Mouse (Mus musculus) left cerebral cortex, postnatal 36 days (tissue): Measurements from ENCODE around the gene Olfr589. TPM values are rescaled to one million over a fixed set of nuclear protein-coding genes. Genes with fewer than 3 reads are reported as not detected.
"Not testable (repeated sequence)": the region's sequence is repeated elsewhere in the genome, so short reads cannot be mapped to it uniquely, and the experiment has no call there.

ENCODE experiments used
- DNase-seq, 2 experiments: peaks; one replicate each; pipeline ENCODE4 v3.0.0; 2021 to 2022; ENCODE audit warnings: low spot score in 2 of 2, mixed read lengths in 1 of 2
- intact Hi-C: fragments of 180-260 bp; cut with DNase I; formaldehyde crosslinking; loops from one replicate; pipeline ENCODE4 v1.15.1; 2025
- total RNA-seq, 2 experiments: library from RNA; stranded (reverse); gene quantifications; 2 replicates each; pipeline ENCODE4 v1.2.3; 2021

Olfr589 gene
- total RNA-seq: not detected

DNA sequence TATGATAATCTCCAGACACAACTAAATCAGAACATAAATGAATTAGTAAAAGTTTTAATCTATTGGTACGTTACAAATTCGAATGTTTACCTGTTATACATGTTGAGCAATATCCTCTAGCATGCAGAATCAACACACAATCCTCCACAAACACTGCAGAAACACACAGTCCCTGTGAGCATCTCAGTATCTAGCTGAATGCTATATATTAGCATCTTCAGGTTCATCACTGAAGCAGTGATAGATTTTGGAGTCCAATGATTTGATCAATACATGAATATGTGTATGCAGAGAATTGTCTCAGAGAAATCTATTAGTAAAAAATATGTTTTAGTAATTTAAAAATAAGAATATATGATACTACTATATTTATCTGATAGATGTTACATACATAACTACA, at the start of gene Olfr589:
Olfr589 (minus strand) TSS at position 101 of the 400 bp plus-strand sequence.
- intact Hi-C loops: no loop called here
- DNase-seq: no peak

DNA sequence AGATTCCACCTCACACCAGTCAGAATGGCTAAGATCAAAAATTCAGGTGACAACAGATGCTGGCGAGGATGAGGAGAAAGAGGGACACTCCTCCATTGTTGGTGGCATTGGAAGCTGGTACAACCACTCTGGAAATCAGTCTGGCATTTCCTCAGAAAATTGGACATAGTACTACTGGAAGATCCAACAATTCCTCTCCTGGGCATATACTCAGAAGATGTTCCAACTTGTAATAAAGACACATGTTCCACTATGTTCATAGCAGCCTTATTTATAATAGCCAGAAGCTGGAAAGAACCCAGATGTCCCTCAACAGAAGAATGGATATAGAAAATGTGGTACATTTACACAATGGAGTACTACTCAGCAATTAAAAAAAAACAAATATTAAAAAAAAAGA, 28.3 kb upstream of the Olfr589 start, which contains the start of gene Olfr592:
Olfr592 (plus strand) TSS at position 301 of the 400 bp plus-strand sequence.
- intact Hi-C loops, DNase-seq: not testable (repeated sequence)

DNA sequence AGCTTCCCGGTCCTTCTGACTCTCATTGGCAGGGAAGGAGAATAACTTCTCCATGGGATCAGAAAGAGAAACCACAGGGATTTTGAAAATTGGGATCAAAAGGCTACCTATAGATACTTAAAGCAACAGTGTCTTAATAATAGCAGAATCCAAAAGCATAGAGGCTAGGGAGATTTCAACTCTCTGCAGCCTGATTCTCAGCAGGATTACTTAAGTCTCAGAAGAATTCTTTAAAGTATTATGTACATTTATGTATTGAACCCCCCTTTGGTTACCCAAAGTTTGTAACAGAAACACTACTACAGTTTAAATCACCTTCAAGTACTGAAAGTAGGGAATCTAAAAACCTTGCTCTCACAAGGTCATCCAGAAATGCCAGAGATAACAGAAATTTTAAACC, 22.1 kb upstream of the Olfr589 start, which contains the start of gene Olfr591:
Olfr591 (minus strand) TSS at position 101 of the 400 bp plus-strand sequence.
- intact Hi-C loops: no loop called here
- no peak for DNase-seq

DNA sequence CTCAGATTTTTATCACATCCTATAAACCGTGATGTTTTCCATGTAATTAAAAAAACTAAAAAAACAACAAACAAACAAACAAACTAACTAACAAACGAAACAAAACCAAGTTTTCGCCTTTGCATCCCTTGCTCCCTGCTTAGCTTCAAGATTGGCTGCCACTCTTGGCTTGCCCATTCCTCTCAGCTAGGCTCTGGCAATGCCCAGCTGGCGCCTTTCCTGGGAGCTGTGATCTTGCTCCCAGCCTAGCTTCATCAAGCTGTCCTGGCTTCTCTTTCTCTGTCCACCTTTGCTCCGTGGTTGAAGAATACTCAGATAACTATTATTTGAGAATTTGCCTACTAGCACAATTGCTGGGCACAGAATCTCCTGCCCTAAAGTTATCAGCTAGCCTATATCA, 13.5 kb upstream of the Olfr589 start:
- DNase-seq: no peak
- intact Hi-C loops: no loop called here

DNA sequence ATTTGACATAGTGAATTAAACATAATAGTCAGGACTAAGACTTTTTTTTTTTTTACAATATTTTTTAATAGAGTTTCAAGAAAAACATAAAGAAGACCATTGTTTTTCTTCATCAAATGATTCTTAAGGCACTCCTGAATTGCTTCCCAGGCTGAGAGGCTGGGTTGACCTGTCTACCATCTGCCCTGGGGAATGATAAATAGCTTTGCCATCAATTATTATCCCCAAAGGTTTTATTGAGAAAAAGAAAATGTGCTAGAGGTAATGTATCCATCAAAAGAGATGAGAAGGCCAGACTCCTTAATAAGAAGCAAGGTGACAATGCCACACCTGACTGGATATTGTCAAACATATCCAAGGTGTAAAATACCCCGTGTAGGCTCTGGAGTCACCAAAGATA, 15.6 kb downstream of the Olfr589 start, which contains the start of gene Olfr588-ps1:
Olfr588-ps1 (plus strand) TSS at position 301 of the 400 bp plus-strand sequence.
- DNase-seq: no peak
- intact Hi-C loops: no loop called here

DNA sequence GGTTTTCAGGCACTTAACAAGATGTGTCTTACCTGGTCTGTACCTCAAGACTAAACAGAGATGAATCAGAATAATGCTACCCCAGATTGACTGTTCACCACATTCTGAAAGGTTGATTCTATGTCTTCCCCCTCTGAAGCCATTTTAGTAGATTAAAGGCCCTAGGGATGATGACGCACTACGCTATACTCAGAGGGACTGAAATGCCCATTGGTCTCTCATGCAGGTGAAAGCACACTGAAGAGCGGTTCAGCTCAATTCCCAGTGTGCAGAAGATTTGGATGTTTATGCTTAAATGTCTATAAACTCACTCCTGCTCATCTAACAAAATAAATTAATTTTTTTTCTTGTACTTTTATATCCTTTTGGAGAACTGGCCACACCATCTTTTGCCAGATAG, 30.6 kb downstream of the Olfr589 start, which contains the start of gene Olfr586:
Olfr586 (minus strand) TSS at position 101 of the 400 bp plus-strand sequence.
- DNase-seq: no peak
- intact Hi-C loops: no loop called here

DNA sequence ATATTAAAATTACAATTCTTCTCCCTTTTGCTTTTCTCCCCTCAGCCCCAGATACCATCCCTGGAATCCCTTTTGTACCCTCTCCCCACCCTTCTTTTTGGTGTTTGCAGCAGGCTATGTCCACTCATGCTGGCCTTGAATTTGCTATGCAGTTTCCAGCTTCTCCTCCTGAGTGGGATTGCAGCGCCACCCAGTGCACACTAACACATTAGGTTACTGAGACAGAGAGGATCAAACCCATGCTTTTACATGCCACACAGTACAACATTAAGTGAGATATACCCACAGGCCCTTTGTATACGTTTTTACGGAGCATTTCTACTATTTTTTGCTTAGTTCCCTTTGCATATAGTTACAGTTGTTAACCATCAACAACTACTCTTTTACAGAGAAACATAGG, 36.8 kb downstream of the Olfr589 start:
- intact Hi-C loops: no loop called here
- DNase-seq: no peak

Other genes with a start within 250 kb of the Olfr589 start
- not detected for gene Olfr571, start 238.8 kb downstream of the Olfr589 start, total RNA-seq
- not detected for gene Olfr572, start 231.9 kb downstream of the Olfr589 start, total RNA-seq
- gene Olfr573-ps1, start 213.8 kb downstream of the Olfr589 start, total RNA-seq: not detected
- not detected for gene Olfr574, start 207.9 kb downstream of the Olfr589 start, total RNA-seq
- gene Olfr575, start 197.6 kb downstream of the Olfr589 start, total RNA-seq: not detected
- gene Olfr576, start 193.7 kb downstream of the Olfr589 start, total RNA-seq: not detected
- not detected for gene Olfr577, start 180.4 kb downstream of the Olfr589 start, total RNA-seq
- gene Olfr578, start 167.0 kb downstream of the Olfr589 start, total RNA-seq: not detected
- not detected for gene Olfr582, start 118.3 kb downstream of the Olfr589 start, total RNA-seq
- not detected for gene Olfr583, start 105.1 kb downstream of the Olfr589 start, total RNA-seq
- not detected for gene Olfr584, start 74.5 kb downstream of the Olfr589 start, total RNA-seq
- gene Olfr585, start 58.6 kb downstream of the Olfr589 start, total RNA-seq: not detected
- not detected for gene Olfr586, start 30.7 kb downstream of the Olfr589 start, total RNA-seq
- gene Olfr588-ps1, start 15.5 kb downstream of the Olfr589 start, total RNA-seq: not detected
- gene Olfr591, start 22.0 kb upstream of the Olfr589 start, total RNA-seq: not detected
- gene Olfr592, start 28.4 kb upstream of the Olfr589 start, total RNA-seq: not detected
- not detected for gene Olfr593, start 55.5 kb upstream of the Olfr589 start, total RNA-seq
- not detected for gene Olfr594, start 60.6 kb upstream of the Olfr589 start, total RNA-seq
- gene Usp17ld, start 96.1 kb upstream of the Olfr589 start, total RNA-seq: not detected
- not detected for gene Olfr596, start 149.3 kb upstream of the Olfr589 start, total RNA-seq
- not detected for gene Olfr597, start 160.0 kb upstream of the Olfr589 start, total RNA-seq
- gene Olfr598, start 167.2 kb upstream of the Olfr589 start, total RNA-seq: not detected
- gene Olfr599, start 179.6 kb upstream of the Olfr589 start, total RNA-seq: not detected
- gene Olfr600, start 193.3 kb upstream of the Olfr589 start, total RNA-seq: not detected
- not detected for gene Olfr601, start 206.3 kb upstream of the Olfr589 start, total RNA-seq
- gene Olfr603, start 229.8 kb upstream of the Olfr589 start, total RNA-seq: not detected